Mouse (Mus musculus) C2C12 (cell line): ENCODE measurements around the gene Baz2a.

ENCODE experiments used
- CTCF ChIP-seq: IDR thresholded peaks from one replicate; pipeline ENCODE4 v1.5.1; 2011; ENCODE audit not compliant: control insufficient read depth, insufficient read depth, insufficient read length
- MAX ChIP-seq: IDR thresholded peaks from one replicate; pipeline ENCODE4 v1.6.1; 2011; ENCODE audit warnings: mild to moderate bottlenecking, control low read depth

DNA sequence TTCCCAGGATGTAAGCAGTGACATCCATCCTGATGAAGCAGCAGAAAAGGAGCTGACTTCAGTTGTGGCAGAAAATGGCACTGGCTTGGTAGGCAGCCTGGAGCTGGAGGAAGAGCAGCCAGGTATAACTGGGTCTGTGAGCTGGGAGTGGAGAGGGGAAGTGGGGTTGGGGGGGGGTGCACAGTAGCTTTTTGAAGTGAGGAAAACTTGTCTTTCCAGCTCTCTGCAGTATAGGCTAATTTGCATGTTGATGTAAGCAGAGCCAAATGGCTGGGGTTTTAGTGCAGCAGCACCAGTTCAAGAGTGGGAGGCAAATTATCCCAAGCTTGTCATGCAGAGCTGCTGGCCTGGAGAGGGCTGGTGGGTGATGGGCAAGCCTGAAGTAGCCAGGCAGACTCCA, 19.9 kb downstream of the Baz2a start:
- TF ChIP-seq CTCF: no peak
- TF ChIP-seq MAX: no peak
